Mouse (Mus musculus) thymus, postnatal 36 days (tissue): ENCODE measurements around the gene C77080.
"Not testable (repeated sequence)": the region's sequence is repeated elsewhere in the genome, so short reads cannot be mapped to it uniquely, and the experiment has no call there.

Source experiments
- DNase-seq, 2 experiments: peaks; one replicate each; pipeline ENCODE4 v3.0.0; 2022; ENCODE audit warnings: mixed read lengths in 2 of 2

C77080 gene

GRCm38 (mm10) chr4:129236236-129236813, 24.9 kb downstream of the C77080 start:
- DNase-seq, result no peak

GRCm38 (mm10) chr4:129235147-129235546, 26.1 kb downstream of the C77080 start:
- DNase-seq, result no peak

- no peak for DNase-seq
Observed at GRCm38 (mm10) chr4:129234488-129234887, 26.7 kb downstream of the C77080 start.

- DNase-seq, result no peak
Observed at GRCm38 (mm10) chr4:129232561-129233360, 28.4 kb downstream of the C77080 start.

- no peak for DNase-seq
Observed at GRCm38 (mm10) chr4:129231594-129232450, 29.4 kb downstream of the C77080 start.

GRCm38 (mm10) chr4:129230926-129231325, 30.3 kb downstream of the C77080 start:
- DNase-seq, result no peak

- DNase-seq, result no peak
Observed at GRCm38 (mm10) chr4:129227985-129228381, 33.2 kb downstream of the C77080 start.

GRCm38 (mm10) chr4:129227170-129227984, 33.8 kb downstream of the C77080 start:
- DNase-seq, result no peak

- DNase-seq, result no peak
Observed at GRCm38 (mm10) chr4:129226441-129226963, 34.7 kb downstream of the C77080 start.

- DNase-seq, result no peak
Observed at GRCm38 (mm10) chr4:129225315-129225714, 35.9 kb downstream of the C77080 start.

- DNase-seq, result no peak
Observed at GRCm38 (mm10) chr4:129223421-129224281, 37.6 kb downstream of the C77080 start.

- no peak for DNase-seq
Observed at GRCm38 (mm10) chr4:129222019-129222925, 38.9 kb downstream of the C77080 start.

- DNase-seq, result no peak
Observed at GRCm38 (mm10) chr4:129221097-129222010, 39.9 kb downstream of the C77080 start.

GRCm38 (mm10) chr4:129220376-129221089, 40.7 kb downstream of the C77080 start:
- no peak for DNase-seq

GRCm38 (mm10) chr4:129219198-129219597, 42.0 kb downstream of the C77080 start:
- no peak for DNase-seq

- no peak for DNase-seq
Observed at GRCm38 (mm10) chr4:129218569-129219175, 42.5 kb downstream of the C77080 start.

GRCm38 (mm10) chr4:129212486-129212885, 48.7 kb downstream of the C77080 start:
- DNase-seq, result not testable (repeated sequence)

- DNase-seq, result no peak
Observed at GRCm38 (mm10) chr4:129211461-129211860, 49.7 kb downstream of the C77080 start.
